ENCODE assay signal across 8 mouse cellular contexts in the genomic region with DNA sequence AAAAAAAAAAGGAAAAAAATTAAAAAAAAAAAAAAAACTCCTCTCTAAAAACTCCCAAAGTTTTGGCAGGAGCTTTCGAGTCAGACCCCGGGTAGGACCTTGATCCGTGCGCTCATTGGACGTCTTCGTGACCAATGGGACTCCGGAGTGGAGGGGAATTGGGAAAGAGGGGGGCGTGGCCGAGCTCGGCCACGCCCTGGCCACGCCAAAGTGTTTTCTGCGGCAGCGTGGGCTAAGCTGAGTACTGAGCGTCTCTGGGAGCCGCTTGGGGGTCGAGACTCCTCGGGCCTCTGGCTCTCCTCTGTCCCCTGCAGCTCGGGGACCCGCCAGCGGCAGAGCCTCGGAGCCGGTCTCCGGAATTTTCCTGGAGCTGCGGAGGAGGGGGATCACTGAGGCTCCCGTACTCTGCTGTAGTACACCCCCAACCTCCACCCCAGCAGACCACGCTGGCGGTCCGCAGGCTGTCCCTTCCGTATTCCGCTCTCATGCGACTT. TPM values are rescaled to one million over a fixed set of nuclear protein-coding genes. Genes with fewer than 3 reads are reported as not detected.
DNase-seq lines count a peak whose midpoint lies in the region; ATAC-seq lines count a peak whose summit lies in the region.

Gene Hlx, minus strand, starts transcription at position 64 of the 494 bp plus-strand sequence.

- DNase-seq in CD4-positive helper T cell, adult 2 months (ENCODE audit: low read depth, low spot score) = peak; percentile 64
- DNase-seq in adrenal gland, adult (ENCODE audit: inconsistent age in 2 of 2, low spot score in 1 of 2) = peak; percentile 63 to 78
- peak; percentile 70 to 89 for DNase-seq in kidney, postnatal 25 days
- peak; percentile 69 to 79 for DNase-seq in spleen, postnatal 36 days (ENCODE audit: low spot score in 2 of 2)
- DNase-seq in right cerebral cortex, postnatal 36 days (ENCODE audit: low spot score in 2 of 2) = no peak

- no peaks in the 10 kb centered on the region for H3K9me3 ChIP-seq in heart, embryonic 15.5 days (replicated peaks)
- H3K9me3 ChIP-seq in megakaryocyte, embryonic 14.5 days = no peaks in the 10 kb centered on the region

- H3K4me1 ChIP-seq in heart, embryonic 15.5 days (replicated peaks) = peaks cover 34% of the 10 kb centered on the region
- H3K4me1 ChIP-seq in megakaryocyte, embryonic 14.5 days = peaks cover 61% of the 10 kb centered on the region

- peak within 1 kb of the TSS; percentile 84 for H3K27ac ChIP-seq in heart, embryonic 15.5 days

- H3K36me3 ChIP-seq in heart, embryonic 15.5 days = no peaks in the 10 kb centered on the region
- peaks cover 28% of the 10 kb centered on the region for H3K36me3 ChIP-seq in megakaryocyte, embryonic 14.5 days (replicated peaks; ENCODE audit: low read length)

- H3K4me2 ChIP-seq in heart, embryonic 15.5 days = peak within 1 kb of the TSS; percentile 95

- H3K4me3 ChIP-seq in heart, embryonic 15.5 days = peak within 1 kb of the TSS; percentile 72
- H3K4me3 ChIP-seq in megakaryocyte, embryonic 14.5 days (replicated peaks) = peak within 1 kb of the TSS; percentile 95

- H3K27me3 ChIP-seq in heart, embryonic 15.5 days = peaks cover 72% of the 10 kb centered on the region
- peaks cover 53% of the 10 kb centered on the region for H3K27me3 ChIP-seq in megakaryocyte, embryonic 14.5 days (replicated peaks)

- under 1% methylated on average over 32 of the region's 32 CpGs for WGBS in heart, embryonic 15.5 days

- peak; percentile 82 for ATAC-seq in erythroblast, adult 5-6 weeks (replicated peaks; ENCODE audit: low FRiP score, poor library complexity, severe bottlenecking)
- peak; percentile 81 for ATAC-seq in heart, embryonic 15.5 days (replicated peaks; ENCODE audit: insufficient number of reproducible peaks, insufficient read depth, low FRiP score, low read depth)

- H3K9ac ChIP-seq in heart, embryonic 15.5 days = peak within 1 kb of the TSS; percentile 77

RNA-seq across cellular contexts. Expression of gene Hlx, which starts in this region (rescaled TPM):
- total RNA-seq in erythroblast, adult 5-6 weeks (2015; ENCODE audit: low replicate concordance) = 1.7 and 6.9 TPM in 2 replicates
- 1.8 and 7.8 TPM in 2 replicates for total RNA-seq in erythroblast, adult 5-6 weeks (2017; ENCODE audit: low replicate concordance)
- 10.9 and 12.0 TPM in 2 replicates for polyA plus RNA-seq in heart, embryonic 15.5 days (2015; fragmentation: Nextera tagmentation; extraction: Ambion mirVana)
- 102 and 197 TPM in 2 replicates for polyA plus RNA-seq in megakaryocyte, embryonic 14.5 days (2012; ENCODE audit: insufficient read depth, low replicate concordance)

Comparison
In these comparisons a context has a peak if more than half of its experiments do, and no peak if none do; other contexts are left out.
1. DNase-seq: peak in CD4-positive helper T cell, adult 2 months (single experiment), adrenal gland, adult (2 of 2), kidney, postnatal 25 days (2 of 2) and spleen, postnatal 36 days (2 of 2); none in right cerebral cortex, postnatal 36 days (0 of 2).